Mouse (Mus musculus): Measurements from ENCODE around the gene Hpn.

Gene Hpn

GRCm38 (mm10) chr7:31140941-31141340 is 25.9 kb upstream of the Hpn start:
- in situ Hi-C loops (cut with MboI, MseI) = loop anchor here (5.0 kb wide), 1 partner anchor 36 kb away; no protein-coding TSS in a partner anchor

- in situ Hi-C loops (cut with MboI, MseI) = loop anchor here (5.0 kb wide), 1 partner anchor 37 kb away; no protein-coding TSS in a partner anchor
Observed at GRCm38 (mm10) chr7:31140302-31140701, 25.2 kb upstream of the Hpn start.

DNA sequence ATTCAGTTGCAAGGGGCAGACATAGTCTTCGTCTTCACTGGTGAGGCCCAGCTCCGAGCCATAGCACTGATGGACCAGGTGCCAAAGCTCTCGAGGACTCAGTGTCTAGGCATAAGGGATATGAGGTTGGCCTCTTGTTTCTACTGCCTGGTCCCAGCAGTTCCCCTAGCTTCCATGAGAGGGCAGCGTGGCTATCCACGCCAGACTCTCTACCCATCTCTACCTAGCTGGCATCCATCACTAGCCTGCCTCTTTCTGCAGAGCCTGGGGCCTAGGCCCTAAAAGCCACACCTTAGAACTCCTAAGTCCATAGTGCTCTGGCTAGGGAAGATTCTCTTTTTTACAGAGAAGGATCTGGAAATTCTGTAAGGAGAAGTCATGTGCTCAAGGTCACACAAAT is 24.7 kb upstream of the Hpn start:
- in situ Hi-C loops (cut with MboI, MseI) = loop anchor here (5.0 kb wide), 1 partner anchor 38 kb away; no protein-coding TSS in a partner anchor

GRCm38 (mm10) chr7:31135717-31136116 is 20.6 kb upstream of the Hpn start:
- in situ Hi-C loops (cut with MboI, MseI) = no loop called here

DNA sequence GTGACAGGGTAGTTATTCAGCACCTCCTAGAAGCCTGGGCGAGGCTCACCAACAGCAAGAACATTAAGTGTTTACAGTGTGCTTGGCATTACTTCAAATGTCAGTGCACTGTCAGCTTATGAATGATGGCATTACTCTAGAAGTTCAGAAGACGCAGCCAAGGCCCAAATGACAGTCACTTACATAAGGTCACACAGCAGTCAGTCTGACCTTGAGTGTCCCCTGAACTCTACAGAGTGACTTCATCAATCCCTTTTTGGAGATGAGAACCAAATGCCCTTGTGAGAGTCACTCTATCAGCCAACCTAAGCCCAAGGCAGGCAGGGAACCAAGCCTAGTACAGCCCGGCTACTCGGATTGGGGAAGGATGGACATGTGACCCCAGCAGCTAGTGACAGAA is 16.8 kb upstream of the Hpn start:
- in situ Hi-C loops (cut with MboI, MseI) = no loop called here

GRCm38 (mm10) chr7:31130841-31131240 is 15.8 kb upstream of the Hpn start:
- in situ Hi-C loops (cut with MboI, MseI) = no loop called here

- in situ Hi-C loops (cut with MboI, MseI) = no loop called here
Observed at GRCm38 (mm10) chr7:31130197-31130596, 15.1 kb upstream of the Hpn start.

DNA sequence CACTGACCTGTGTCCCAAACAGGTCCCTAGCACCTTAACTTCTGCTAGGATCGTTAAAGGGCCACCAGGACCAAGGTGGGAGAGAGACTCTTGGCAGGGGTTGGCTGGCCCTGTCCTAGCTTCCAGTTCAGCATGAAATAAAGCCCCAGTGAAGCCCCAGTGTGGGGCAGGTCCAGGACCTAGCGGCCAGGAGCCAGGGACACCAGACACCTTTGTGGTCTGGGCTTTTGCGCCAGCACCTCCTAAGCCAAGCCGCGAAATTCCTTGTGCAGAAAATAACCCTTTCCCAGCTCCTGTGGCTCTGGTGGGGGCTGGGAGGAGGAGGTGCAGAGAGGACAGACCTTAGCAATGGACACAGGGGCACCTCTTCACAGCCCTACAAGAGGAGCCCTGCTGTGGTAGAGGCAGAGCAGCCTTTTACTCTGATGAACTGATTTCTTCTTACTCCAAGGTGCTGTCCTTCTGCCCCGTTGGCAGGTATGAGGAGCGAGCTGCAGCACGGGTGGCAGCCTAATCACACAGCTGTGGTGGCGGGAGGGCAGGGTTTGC is 13.1 kb upstream of the Hpn start:
- in situ Hi-C loops (cut with MboI, MseI) = no loop called here

DNA sequence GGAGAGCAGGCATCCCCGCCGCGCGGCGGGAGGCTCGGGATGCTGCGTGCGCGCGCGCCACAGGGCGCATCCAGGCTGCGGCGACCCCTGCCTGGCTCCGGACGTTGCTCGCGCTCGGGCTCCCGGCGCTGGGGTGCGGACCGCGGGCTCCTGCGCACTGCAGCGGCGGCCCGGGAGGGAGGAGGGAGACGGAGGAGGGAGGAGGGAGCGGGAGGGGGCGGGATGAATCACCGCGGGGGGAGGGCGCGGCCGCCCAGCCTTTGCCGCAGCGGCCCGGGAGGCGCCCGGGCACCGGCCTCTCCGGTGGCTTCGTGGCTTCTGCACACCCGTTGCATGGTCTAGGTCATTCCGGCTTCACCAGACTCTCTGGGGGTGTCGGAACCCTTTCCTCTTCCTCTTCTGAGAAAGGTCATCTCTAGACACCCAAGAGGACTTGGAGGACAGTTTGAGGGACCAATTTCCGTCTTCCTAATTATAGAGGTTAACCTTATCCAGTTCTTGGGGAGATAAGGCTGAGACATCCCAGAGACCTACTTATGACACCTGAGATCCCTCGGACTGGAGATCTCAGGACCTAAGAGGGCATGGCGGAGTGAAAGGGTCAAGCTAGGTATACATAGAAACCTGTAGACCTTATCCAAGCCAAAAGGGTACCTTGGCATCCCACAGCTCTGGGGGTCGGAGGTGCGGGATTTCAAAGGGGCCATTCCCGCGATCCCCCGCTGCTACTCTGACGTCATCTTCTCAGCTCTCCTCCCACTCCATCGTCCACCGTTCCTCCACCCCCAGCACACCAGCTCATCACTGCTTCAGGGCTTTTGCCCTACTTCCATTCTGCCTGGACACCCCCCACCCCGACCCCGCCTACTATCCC is 12.0 kb upstream of the Hpn start, which contains the start of gene Scn1b:
Scn1b (minus strand) TSS at position 153 of the 874 bp plus-strand sequence.
- in situ Hi-C loops (cut with MboI, MseI) = no loop called here

DNA sequence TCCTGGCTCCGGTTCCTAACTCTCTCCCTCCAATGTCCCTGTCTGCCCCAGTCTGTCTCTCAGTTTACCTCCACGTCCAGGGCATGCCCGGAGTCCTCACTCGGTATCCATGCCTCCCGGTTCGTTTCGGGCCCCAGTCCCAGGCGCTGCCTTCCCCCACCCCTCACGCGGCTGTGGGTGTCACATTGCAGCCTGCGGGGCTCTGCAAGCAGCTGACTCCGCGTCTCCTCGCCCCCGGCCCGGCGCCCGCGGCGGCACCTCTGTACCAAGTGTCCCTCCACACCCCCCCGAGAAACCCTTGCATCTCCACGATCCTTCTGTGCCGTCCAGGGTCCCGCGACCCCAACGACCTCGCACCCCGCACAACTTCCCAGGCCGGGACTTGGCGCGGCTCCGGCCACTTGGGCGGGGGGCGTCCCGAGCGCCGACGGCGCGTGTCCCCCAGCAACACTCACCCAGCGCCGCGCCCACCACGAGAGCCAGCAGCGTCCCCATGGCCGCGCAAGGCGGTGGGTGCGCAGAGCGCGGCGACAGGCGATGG is 11.2 kb upstream of the Hpn start:
- in situ Hi-C loops (cut with MboI, MseI) = no loop called here

GRCm38 (mm10) chr7:31125116-31125515 is 10.0 kb upstream of the Hpn start:
- in situ Hi-C loops (cut with MboI, MseI) = no loop called here

DNA sequence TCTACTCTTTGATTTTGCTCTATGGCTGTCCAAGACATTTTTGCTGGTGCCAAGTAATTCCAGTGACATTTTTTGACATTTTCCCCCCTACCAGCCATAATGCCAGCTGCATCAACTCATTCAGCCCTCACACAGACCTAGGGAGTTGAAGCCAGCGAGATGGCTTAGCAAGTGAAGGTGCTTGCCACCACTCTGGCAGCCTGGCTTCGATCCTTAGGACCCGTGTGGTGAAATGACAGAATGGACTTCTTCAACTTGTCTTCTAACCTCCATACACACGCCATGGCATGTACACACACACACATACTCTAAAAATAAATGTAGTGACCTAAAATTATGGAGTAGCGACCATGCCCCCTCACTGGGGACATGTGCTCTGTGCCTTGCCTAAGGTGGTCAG is 9.3 kb upstream of the Hpn start:
- in situ Hi-C loops (cut with MboI, MseI) = no loop called here

GRCm38 (mm10) chr7:31123697-31124096 is 8.6 kb upstream of the Hpn start:
- in situ Hi-C loops (cut with MboI, MseI) = no loop called here

- in situ Hi-C loops (cut with MboI, MseI) = no loop called here
Observed at GRCm38 (mm10) chr7:31122641-31123631, 7.8 kb upstream of the Hpn start.

- in situ Hi-C loops (cut with MboI, MseI) = no loop called here
Observed at GRCm38 (mm10) chr7:31119556-31119955, 4.5 kb upstream of the Hpn start.

GRCm38 (mm10) chr7:31118486-31118885 is 3.4 kb upstream of the Hpn start:
- in situ Hi-C loops (cut with MboI, MseI) = no loop called here

- in situ Hi-C loops (cut with MboI, MseI) = no loop called here
Observed at GRCm38 (mm10) chr7:31117465-31117864, 2.4 kb upstream of the Hpn start.

GRCm38 (mm10) chr7:31116721-31117145 is 1.6 kb upstream of the Hpn start:
- in situ Hi-C loops (cut with MboI, MseI) = no loop called here

GRCm38 (mm10) chr7:31115587-31116043 is 525 bp upstream of the Hpn start:
- in situ Hi-C loops (cut with MboI, MseI) = no loop called here

DNA sequence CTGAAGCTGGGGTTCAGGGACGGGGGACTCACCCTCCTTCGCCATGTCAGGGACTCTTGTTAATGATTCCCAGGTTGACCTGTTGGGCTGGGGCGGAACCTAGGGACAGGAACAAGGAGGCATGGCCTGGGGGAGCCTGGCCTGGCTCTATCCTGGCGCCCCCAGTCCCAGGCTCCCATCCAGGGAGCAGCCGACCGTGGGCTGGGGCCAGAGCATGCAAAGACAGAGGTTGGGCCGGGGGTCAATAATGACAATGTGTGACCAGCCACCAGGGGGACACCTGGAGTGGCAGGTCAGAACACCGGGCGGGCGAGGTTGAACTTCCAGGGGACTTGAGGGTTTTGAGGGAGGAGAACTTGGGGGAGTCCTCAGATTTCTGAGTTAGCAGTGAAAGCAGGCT is 444 bp downstream of the Hpn start:
- in situ Hi-C loops (cut with MboI, MseI) = no loop called here

DNA sequence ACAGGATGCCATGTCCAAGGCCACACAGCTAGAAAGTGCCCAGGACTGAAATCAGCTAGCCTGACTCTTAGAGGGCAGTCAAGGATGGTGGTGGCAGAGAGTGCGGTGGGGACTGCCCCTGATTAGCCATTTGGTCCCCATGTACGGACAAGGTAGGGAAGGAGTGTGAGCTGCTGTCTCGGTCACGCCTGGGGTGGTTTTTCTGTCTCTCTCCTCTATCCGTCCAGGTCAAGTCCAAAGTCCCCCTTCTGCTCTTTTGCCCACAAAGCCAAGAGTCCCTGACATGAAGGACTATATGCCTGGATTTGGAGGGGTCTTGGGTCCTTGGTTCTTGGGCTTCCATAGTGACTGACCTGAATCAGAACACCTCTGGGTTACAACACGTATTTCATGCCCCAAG is 1.3 kb downstream of the Hpn start:
- in situ Hi-C loops (cut with MboI, MseI) = no loop called here
